Mouse (Mus musculus) stomach, embryonic 16.5 days (tissue): ENCODE data around the gene 1700016K19Rik. TPM values are rescaled to one million over a fixed set of nuclear protein-coding genes. Genes with fewer than 3 reads are reported as not detected.

Source experiments
- ATAC-seq: fragments of 200-750 bp; cut with Nextera tagmentation; 2 replicates; pipeline ENCODE4 v1.8.0; 2017; ENCODE audit warnings: moderate number of reproducible peaks, moderate TSS enrichment; ENCODE audit not compliant: insufficient read depth, low FRiP score
- H3K27ac ChIP-seq: fragments of 300-500 bp; sonication (generic); 2 replicates; pipeline ENCODE4 v1.5.1; 2014; ENCODE audit warnings: low read length
- H3K27me3 ChIP-seq: fragments of 300-500 bp; sonication (generic); 2 replicates; pipeline ENCODE4 v1.6.1; 2014; ENCODE audit warnings: low read length, control low read depth, mixed read lengths; ENCODE audit not compliant: control insufficient read depth, insufficient read depth
- H3K36me3 ChIP-seq: fragments of 300-500 bp; sonication (generic); 2 replicates; pipeline ENCODE4 v1.6.1; 2014; ENCODE audit warnings: low read length; ENCODE audit not compliant: control insufficient read depth, insufficient read depth
- H3K4me1 ChIP-seq: fragments of 300-500 bp; sonication (generic); 2 replicates; pipeline ENCODE4 v1.6.1; 2014; ENCODE audit warnings: low read length, control low read depth, mixed read lengths; ENCODE audit not compliant: control insufficient read depth, insufficient read depth
- H3K4me2 ChIP-seq: fragments of 300-500 bp; sonication (generic); 2 replicates; pipeline ENCODE4 v1.6.1; 2014; ENCODE audit warnings: low read depth, low read length, mixed read lengths
- H3K4me3 ChIP-seq: fragments of 300-500 bp; sonication (generic); replicated peaks from 2 replicates; pipeline ENCODE4 v1.5.1; 2014; ENCODE audit warnings: mild to moderate bottlenecking, low read length
- H3K9ac ChIP-seq: fragments of 300-500 bp; sonication (generic); 2 replicates; pipeline ENCODE4 v1.6.1; 2014; ENCODE audit warnings: low read length
- H3K9me3 ChIP-seq: fragments of 300-500 bp; sonication (generic); replicated peaks from 2 replicates; pipeline ENCODE4 v1.6.1; 2016; ENCODE audit warnings: low read length, control low read depth; ENCODE audit not compliant: control insufficient read depth
- WGBS: fragments of 180-500 bp; shearing (Covaris S2); extraction: QIAGEN DNeasy Blood & Tissue Kit; methylation state at CpG from one replicate; pipeline ENCODE4 v1.1.7; 2014; 5-methylcytosine and 5-hydroxymethylcytosine counted together
- polyA plus RNA-seq: library from polyadenylated mRNA; unstranded; fragments of >200 nt; fragmentation: Nextera tagmentation; extraction: Ambion mirVana; gene quantifications from 2 replicates; pipeline ENCODE4 v1.2.1, GENCODE M21; 2015

The 1700016K19Rik gene
- polyA plus RNA-seq, 1 experiment from 2014 or later, result 2.9 TPM

DNA sequence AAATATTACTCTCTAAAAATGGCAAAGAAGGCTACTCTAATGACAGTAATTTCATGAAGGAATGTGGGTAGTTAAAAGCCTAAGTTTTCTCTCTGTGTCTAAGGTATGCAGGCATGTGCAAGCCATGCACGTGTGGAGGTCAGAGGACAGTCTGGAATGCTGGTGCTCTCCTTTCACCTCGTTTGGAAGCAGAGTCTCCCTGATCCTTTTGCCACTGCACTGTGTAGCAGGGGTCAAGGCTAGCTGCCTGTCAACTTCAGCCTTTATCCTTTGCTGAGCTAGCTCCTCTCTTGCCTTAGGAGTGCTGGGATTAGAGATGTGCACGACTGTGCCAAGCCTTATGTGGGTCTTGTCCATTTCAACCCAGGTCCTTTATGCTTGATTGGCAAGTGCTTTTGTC lies 50.8 kb downstream of the 1700016K19Rik start:
- Histone ChIP-seq H3K4me2 (no peak overlapping the region), H3K9me3 (no peaks in the 10 kb centered on the region), H3K27me3 (no peaks in the 10 kb centered on the region), H3K9ac (no peak overlapping the region), H3K27ac (no peak overlapping the region), H3K4me1 (peaks cover 6% of the 10 kb centered on the region; the same call in 1 of the 2 replicates), H3K36me3 (peaks cover 3% of the 10 kb centered on the region; the same call in 1 of the 2 replicates), H3K4me3 (no peak overlapping the region)
- WGBS, result 34% methylated on average over 3 of the region's 3 CpGs
- ATAC-seq, result no peak

DNA sequence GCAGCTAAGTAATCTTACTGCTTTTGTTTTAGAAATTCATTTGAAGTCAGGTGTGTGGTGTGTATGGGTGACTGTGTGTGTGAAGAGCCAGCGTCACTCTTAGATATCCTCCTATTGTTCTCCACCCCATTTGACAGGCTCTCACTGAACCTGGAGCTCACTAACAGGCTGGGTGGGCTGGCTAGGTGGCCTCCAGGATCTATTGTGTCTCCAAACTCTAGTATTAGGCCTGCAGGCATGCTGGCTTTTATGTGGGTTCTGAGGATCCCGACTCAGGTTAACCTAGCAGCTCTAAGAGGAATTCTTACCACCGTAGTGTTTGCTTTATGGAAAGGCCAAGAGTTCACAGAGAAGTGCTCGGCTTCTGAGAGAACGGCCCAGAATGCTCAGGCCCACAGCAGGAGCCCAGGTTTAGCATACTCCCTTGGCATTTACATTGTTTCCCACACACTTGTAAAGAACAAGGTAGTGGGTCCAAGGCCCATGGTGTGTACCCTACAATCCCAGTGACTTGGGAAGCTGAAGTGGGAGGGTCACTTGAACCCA lies 51.3 kb downstream of the 1700016K19Rik start:
- H3K27ac ChIP-seq, result no peak overlapping the region
- H3K4me3 ChIP-seq, result no peak overlapping the region
- H3K4me2 ChIP-seq, result no peak overlapping the region
- H3K9me3 ChIP-seq, result no peaks in the 10 kb centered on the region
- H3K36me3 ChIP-seq, result no peaks in the 10 kb centered on the region
- no peaks in the 10 kb centered on the region for H3K27me3 ChIP-seq
- H3K4me1 ChIP-seq, result peaks cover 6% of the 10 kb centered on the region; the same call in 1 of the 2 replicates
- no peak overlapping the region for H3K9ac ChIP-seq
- WGBS, result 34% methylated on average over 5 of the region's 5 CpGs
- ATAC-seq, result no peak

DNA sequence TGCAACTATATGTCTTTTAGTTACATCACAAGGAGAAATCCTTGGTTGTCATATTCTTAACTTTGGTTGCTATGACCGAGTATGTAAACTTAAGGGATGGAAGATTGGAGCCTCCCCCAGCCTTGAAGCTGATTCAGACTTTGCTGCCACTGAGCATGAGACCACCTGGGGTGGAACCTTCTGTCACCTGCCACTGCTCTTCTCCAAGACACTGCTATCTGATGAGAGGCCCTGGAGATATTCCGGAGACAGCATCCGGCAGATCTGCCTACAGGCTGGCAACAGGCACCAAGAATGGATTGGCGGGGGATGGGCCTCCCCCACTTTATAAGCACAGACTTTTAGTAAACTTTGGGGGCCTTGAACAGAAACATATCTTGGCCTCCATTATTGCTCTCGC lies 52.8 kb downstream of the 1700016K19Rik start:
- peaks cover 6% of the 10 kb centered on the region; the same call in 1 of the 2 replicates for H3K4me1 ChIP-seq
- H3K36me3 ChIP-seq, result no peaks in the 10 kb centered on the region
- H3K27me3 ChIP-seq, result no peaks in the 10 kb centered on the region
- no peak overlapping the region for H3K4me3 ChIP-seq
- H3K9ac ChIP-seq, result no peak overlapping the region
- 84% methylated on average over 5 of the region's 5 CpGs for WGBS
- H3K27ac ChIP-seq, result no peak overlapping the region
- no peak overlapping the region for H3K4me2 ChIP-seq
- ATAC-seq, result no peak
- no peaks in the 10 kb centered on the region for H3K9me3 ChIP-seq

Other genes starting within 250 kb of the 1700016K19Rik start
- gene Doc2b, start 203.9 kb upstream of the 1700016K19Rik start, polyA plus RNA-seq, result 1.2 TPM in 2 replicates
- 10.5 and 10.9 TPM in 2 replicates for gene Rph3al, start 61.5 kb upstream of the 1700016K19Rik start, polyA plus RNA-seq
- 47.8 and 55.3 TPM in 2 replicates for gene Rflnb, start 27.9 kb downstream of the 1700016K19Rik start, polyA plus RNA-seq
- 48.5 and 55.5 TPM in 2 replicates for gene Vps53, start 179.7 kb downstream of the 1700016K19Rik start, polyA plus RNA-seq
- 173 and 315 TPM in 2 replicates for gene Fam57a, start 179.8 kb downstream of the 1700016K19Rik start, polyA plus RNA-seq
- gene Dbil5, start 217.7 kb downstream of the 1700016K19Rik start, polyA plus RNA-seq, result 2.3 and 4.5 TPM in 2 replicates
- gene Gemin4, start 217.8 kb downstream of the 1700016K19Rik start, polyA plus RNA-seq, result 30.1 and 35.2 TPM in 2 replicates
- gene Mrm3, start 243.8 kb downstream of the 1700016K19Rik start, polyA plus RNA-seq, result 22.3 and 24.2 TPM in 2 replicates
- gene Glod4, start 243.8 kb downstream of the 1700016K19Rik start, polyA plus RNA-seq, result 116 and 126 TPM in 2 replicates